Mouse (Mus musculus): ENCODE measurements around the gene Rgs14.

- no peak for TF ChIP-seq CTCF (IDR thresholded peaks at IDR 0.05; ENCODE audit: low read depth, low read length)
- no peak for TF ChIP-seq POLR2A (IDR thresholded peaks at IDR 0.05; ENCODE audit: borderline replicate concordance, low read depth, low read length)
These were observed 43.2 kb downstream of the Rgs14 start for GRCm38 (mm10) chr13:55412643-55413307.

Measured in bone marrow macrophage, adult 2 months (primary cell).